Mouse (Mus musculus) stomach, postnatal 0 days (tissue): ENCODE measurements around the gene Ppp1r3e.

Experiments
- CTCF ChIP-seq: IDR thresholded peaks from 2 replicates; pipeline ENCODE4 v1.5.1; 2016; ENCODE audit warnings: antibody characterized with exemption, low read depth, mild to moderate bottlenecking, moderate library complexity
- EP300 ChIP-seq: optimal IDR thresholded peaks from 2 replicates; pipeline ENCODE3; 2016; ENCODE audit warnings: antibody characterized with exemption

- TF ChIP-seq CTCF, result no peak
- no peak for TF ChIP-seq EP300
Measured at GRCm38 (mm10) chr14:54913343-54913742, 36.0 kb upstream of the Ppp1r3e start.
